Mouse (Mus musculus) olfactory bulb, adult 2 months (tissue): ENCODE measurements at regions not wholly inside any gene's neighbourhood (a gene's known extent, or its start where the extent isn't known, plus 50 kb on each side); places are given as distances from the start of the nearest gene placed in this dataset.

ENCODE experiments used
- H3K27ac ChIP-seq: fragments of 200-500 bp; 2 replicates; pipeline ENCODE4 v1.5.1; 2012; ENCODE audit warnings: low read depth, low read length; ENCODE audit not compliant: insufficient read depth
- H3K4me1 ChIP-seq: fragments of 200-500 bp; 2 replicates; pipeline ENCODE4 v1.6.1; 2012; ENCODE audit warnings: low read length; ENCODE audit not compliant: control insufficient read depth, insufficient read depth
- H3K4me3 ChIP-seq: fragments of 200-500 bp; 2 replicates; pipeline ENCODE4 v1.5.1; 2012; ENCODE audit warnings: mild to moderate bottlenecking, low read depth, low read length, moderate library complexity; ENCODE audit not compliant: insufficient read depth
- CTCF ChIP-seq: fragments of 200-500 bp; IDR thresholded peaks from 2 replicates; pipeline ENCODE4 v1.5.1; 2012; ENCODE audit warnings: low read depth, mild to moderate bottlenecking, low read length, moderate library complexity; ENCODE audit not compliant: insufficient read depth
- POLR2A ChIP-seq: fragments of 200-500 bp; IDR thresholded peaks from 2 replicates; pipeline ENCODE4 v1.6.1; 2012; ENCODE audit warnings: mild to moderate bottlenecking, low read depth, low read length, moderate library complexity; ENCODE audit not compliant: insufficient read depth
- WGBS: fragments of 180-500 bp; shearing (Covaris S2); methylation state at CpG from one replicate; pipeline ENCODE4 v1.1.7; 2018; 5-methylcytosine and 5-hydroxymethylcytosine counted together

DNA sequence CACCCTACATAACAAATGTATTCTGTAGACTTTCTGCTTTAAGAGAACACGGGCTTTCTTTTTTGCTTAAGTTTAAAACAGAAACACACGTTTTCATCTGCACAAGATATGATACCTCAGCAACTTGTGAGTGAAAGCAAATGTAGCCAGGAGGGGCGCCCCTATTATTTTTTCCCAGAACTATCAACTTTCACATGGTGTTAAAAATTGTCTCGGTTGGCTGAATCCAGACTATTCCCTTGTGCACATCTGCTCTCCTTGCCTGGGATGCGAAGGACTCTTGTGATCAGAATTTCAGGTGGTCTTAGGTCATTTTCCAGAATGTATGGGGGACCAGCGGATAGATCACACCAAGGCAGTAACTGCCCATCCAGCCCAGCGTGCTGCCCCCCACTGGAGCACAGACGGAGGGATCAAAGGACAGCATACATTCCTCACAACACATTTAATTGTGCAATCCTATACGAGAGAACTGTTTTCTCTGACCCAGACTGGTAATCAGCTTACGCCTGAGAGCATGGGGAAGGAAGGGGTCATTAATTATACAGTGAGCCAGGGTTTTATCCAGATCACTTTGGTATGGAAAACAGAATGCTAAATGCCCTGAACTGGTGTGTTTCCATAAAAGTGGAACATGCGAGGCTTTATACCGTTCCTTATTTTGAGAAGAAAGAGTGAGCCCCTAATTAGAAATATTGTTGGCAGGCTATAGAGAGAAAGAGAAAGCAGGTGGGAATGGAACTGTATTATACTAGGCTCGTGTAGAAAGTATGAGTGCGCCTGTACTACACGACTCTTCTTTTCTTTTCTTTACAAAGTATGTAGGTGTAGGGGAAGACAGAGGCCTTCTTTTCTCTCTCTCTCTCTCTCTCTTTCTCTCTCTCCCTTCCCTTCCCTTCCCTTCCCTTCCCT is 413.5 kb upstream of the Nr5a2 start:
- Histone ChIP-seq H3K4me1 (no peaks in the 10 kb centered on the region), H3K27ac (no peak overlapping the region), H3K4me3 (no peak overlapping the region)
- TF ChIP-seq POLR2A, result no peak
- no peak for TF ChIP-seq CTCF
- WGBS, result 59% methylated on average over 15 of the region's 15 CpGs

DNA sequence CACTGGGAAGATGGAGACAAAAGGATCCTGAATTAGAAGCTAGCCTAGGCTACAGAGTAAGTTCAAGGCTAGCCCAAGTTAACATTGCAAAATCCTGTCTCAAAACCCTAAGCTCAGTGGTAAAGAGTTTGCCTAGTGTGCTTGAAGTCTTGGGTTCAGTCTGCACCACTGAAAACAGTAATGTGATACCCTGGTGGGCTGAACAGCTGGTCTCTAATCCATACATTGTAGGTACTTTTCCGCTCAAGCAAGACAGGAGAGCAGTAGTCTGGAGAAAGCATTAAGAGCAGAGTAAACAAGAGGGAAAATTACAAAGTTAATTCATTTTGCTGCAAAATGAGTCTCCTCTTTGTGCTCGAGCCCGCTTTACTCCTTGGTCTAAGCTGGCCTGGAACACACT is 412.0 kb upstream of the Nr5a2 start:
- WGBS, result 97% methylated on average over 3 of the region's 3 CpGs
- H3K27ac ChIP-seq, result no peak overlapping the region
- no peak overlapping the region for H3K4me3 ChIP-seq
- no peaks in the 10 kb centered on the region for H3K4me1 ChIP-seq
- TF ChIP-seq POLR2A, result no peak
- TF ChIP-seq CTCF, result no peak

DNA sequence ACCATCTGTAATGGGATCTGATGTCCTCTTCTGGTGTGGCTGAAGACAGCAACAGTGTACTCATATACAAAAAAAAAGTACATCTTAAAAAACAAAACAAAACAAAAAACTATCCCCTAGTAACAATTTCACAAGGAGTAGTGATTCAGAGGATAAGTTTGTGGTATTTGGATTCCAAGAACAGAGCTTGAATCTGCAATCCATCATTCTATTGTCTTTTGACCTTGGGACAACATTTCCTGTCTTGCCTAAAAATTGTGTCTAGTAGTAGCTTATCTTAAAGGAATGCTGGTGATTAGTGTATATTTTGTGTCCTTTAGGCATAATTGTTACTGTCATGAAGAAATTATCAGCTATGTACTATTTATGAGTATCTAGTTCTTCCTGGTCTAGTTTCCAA is 404.1 kb upstream of the Nr5a2 start:
- Histone ChIP-seq H3K4me1 (no peaks in the 10 kb centered on the region), H3K27ac (no peak overlapping the region), H3K4me3 (no peak overlapping the region)
- TF ChIP-seq CTCF, result no peak
- no peak for TF ChIP-seq POLR2A

DNA sequence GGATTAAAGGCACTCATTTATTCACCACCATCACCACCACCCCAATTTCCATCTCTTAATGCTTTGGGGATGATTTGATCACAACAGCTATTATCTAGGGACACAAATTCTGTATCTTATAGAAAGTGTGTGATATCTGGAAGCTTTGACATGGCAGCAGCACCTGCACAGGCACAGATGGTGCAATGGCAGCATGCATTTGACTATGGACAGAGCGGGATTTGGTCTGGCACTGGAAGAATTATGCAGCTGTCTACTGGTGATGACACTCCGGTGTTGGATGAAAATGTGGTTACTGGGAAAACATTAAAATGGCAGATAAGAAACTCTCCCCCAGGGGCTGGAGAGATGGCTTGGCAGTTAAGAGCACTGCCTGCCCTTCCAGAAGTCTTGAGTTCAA is 403.7 kb upstream of the Nr5a2 start:
- 98% methylated on average over 2 of the region's 2 CpGs for WGBS

DNA sequence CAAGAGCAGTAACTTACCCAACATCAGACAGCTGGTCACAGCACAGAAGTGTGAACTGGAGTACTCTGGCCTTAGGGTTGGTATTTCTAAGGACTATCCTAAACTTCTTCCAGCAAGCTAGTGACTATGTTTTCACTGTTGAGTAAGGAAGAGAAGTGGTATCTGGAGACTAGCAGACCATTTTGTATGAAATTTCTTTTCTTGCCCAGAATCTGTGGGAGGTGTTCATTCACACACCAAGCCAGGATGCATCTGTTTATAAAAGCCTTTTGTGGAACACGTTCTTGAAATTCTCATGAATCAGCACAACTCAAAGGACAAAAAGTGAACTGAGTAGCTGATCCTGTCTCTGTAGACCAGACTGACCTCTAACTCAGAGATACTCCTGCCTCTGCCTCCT is 403.3 kb upstream of the Nr5a2 start:
- no peak for TF ChIP-seq POLR2A
- TF ChIP-seq CTCF, result no peak
- 29% methylated on average over 1 of the region's 1 CpGs for WGBS
- no peaks in the 10 kb centered on the region for H3K4me1 ChIP-seq
- no peak overlapping the region for H3K27ac ChIP-seq
- H3K4me3 ChIP-seq, result no peak overlapping the region

More for the DNA sequence above, 403.7 kb upstream of the Nr5a2 start:
- H3K27ac ChIP-seq, result no peak overlapping the region
- H3K4me1 ChIP-seq, result no peaks in the 10 kb centered on the region
- no peak overlapping the region for H3K4me3 ChIP-seq
- no peak for TF ChIP-seq POLR2A
- no peak for TF ChIP-seq CTCF

DNA sequence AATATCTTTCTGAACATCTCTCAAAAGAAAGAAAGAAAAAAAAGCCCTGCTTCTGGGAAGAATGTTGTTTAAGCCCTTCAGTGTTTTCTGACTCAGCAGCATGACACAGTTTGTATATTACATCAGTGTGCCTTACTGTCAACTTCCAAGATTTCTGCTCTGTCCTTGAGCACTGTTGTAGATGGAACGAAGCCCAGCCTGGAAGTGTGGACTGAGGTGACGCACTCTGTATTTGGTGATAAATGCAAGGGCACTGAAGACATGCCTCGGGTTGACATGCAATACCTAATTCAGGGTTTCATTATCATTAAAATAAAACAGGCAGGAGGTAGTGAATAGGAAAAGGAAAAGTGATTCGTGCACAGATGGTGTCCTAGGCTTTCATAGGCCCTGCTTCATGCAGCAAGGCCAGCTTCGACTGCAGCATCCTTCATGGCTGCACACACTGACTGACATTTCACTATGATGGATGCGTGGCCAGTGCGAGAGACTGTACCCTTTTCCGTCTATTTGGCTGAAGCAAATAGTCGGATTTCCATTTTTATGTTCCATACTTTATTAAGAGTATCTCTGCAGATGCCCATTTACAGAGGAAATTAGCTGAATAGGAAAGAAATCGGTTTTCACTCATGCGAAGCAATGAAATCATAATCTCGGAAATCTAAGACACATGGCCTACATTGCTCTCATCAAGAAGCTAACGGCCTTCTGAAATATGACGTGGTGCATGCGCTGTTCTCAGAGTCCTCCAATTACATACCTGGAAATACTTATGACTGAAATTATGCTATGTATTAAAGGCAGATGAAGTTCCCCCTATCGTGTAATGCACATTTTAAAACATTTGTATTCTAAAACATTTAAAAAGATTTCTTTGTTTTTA is 400.7 kb upstream of the Nr5a2 start:
- H3K4me1 ChIP-seq, result no peaks in the 10 kb centered on the region
- no peak overlapping the region for H3K4me3 ChIP-seq
- WGBS, result 83% methylated on average over 16 of the region's 16 CpGs
- TF ChIP-seq POLR2A (no peak), CTCF (no peak)
- H3K27ac ChIP-seq, result no peak overlapping the region

DNA sequence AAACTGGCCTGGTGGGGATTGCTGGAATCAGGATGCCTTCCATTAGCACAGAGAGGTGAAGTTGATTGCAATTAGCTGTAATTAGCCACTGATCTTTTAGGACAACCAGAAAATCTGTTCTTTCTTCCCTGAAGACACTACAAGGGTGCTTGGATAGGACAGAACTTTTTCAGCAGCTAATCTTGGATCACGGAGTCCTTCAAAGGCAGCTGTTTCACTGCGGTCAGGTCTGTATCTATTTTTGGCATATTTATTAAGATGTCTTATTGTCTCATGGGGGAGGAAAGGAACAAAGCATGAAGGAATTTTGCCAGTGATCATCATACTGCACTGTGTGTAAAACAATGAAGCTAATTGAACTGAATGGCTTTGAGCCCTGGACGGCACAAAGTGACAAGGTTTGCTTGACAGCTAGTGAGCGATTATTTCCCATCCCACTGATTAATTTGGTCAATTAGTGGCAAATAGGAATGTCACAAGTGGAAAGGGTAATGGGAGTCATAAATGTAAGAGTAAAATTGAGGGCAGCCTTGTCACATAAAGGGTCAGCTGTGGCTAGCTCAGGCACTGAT is 395.8 kb upstream of the Nr5a2 start:
- Histone ChIP-seq H3K4me3 (no peak overlapping the region), H3K4me1 (no peaks in the 10 kb centered on the region), H3K27ac (no peak overlapping the region)
- TF ChIP-seq CTCF (no peak), POLR2A (no peak)
- WGBS, result 54% methylated on average over 4 of the region's 4 CpGs

DNA sequence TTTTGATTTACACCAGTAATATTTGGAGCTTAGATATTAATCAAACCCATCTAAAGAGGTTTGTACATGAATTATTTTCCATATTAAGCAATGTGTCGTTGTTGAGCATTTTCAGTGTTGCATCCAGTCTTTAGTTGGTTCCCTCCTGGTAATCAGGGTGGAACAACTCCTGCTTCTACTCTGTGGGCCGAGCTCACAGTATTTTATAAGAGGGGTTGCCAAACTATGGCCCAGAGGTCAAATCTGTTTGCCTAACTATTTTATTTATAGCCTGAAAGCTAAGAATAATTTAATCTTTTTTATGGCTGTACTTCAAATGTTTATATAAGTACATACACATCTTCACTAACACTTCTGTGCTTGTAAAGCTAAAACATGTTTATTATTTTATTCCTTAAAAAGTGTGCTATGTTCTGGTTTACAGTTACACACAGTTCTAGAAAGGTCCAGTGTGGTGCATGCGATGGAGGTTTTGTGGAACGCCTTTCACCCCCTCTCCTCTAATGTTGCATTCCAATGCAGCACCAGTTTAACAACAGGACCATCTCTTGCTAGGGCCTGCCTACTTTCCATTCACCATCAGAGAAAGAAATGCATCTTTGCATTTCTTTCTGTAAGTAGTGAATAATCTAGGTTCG is 392.3 kb upstream of the Nr5a2 start:
- Histone ChIP-seq H3K4me3 (no peak overlapping the region), H3K27ac (no peak overlapping the region), H3K4me1 (no peaks in the 10 kb centered on the region)
- 92% methylated on average over 5 of the region's 5 CpGs for WGBS
- TF ChIP-seq CTCF, result no peak
- TF ChIP-seq POLR2A, result no peak

DNA sequence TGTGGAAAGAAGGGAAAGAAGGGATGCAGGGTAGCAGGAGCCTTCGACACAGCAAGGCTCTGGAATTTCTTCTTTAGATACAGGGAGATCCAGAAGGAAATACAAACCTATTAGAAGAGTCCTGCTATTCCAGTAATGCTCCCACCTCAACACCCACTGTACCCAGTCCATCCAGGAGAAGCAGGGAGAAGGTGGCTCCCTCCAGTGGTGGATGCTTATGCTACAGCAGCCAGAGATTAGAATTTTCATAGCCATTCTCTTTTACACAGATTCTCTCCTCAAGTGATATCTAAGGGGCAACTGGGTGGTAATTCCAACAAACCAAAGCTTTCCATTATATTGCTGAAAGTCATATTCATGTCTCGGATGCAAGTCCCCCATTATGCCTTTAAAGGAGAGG is 373.9 kb upstream of the Nr5a2 start:
- no peak overlapping the region for H3K4me3 ChIP-seq
- H3K4me1 ChIP-seq, result no peaks in the 10 kb centered on the region
- H3K27ac ChIP-seq, result no peak overlapping the region
- WGBS, result 89% methylated on average over 2 of the region's 2 CpGs
- TF ChIP-seq POLR2A, result no peak
